Mouse (Mus musculus) ES-E14 (cell line): ENCODE measurements around the gene Lmbr1l.

Experiments
- CHD2 ChIP-seq: IDR thresholded peaks from 2 replicates; pipeline ENCODE4 v1.6.1; 2014; ENCODE audit warnings: mild to moderate bottlenecking, low read depth, low read length, inconsistent platforms
- HCFC1 ChIP-seq: IDR thresholded peaks from 2 replicates; pipeline ENCODE4 v1.6.1; 2012; ENCODE audit warnings: low read length, inconsistent platforms, borderline replicate concordance; ENCODE audit not compliant: insufficient read depth
- MAFK ChIP-seq: IDR thresholded peaks from 2 replicates; pipeline ENCODE4 v1.6.1; 2014; ENCODE audit warnings: mild to moderate bottlenecking, low read depth, low read length, inconsistent platforms; ENCODE audit not compliant: insufficient read depth
- ZC3H11A ChIP-seq: IDR thresholded peaks from 2 replicates; pipeline ENCODE4 v1.6.1; 2012; ENCODE audit warnings: low read depth, mild to moderate bottlenecking, inconsistent platforms, low read length, borderline replicate concordance
- ZNF384 ChIP-seq: IDR thresholded peaks from 2 replicates; pipeline ENCODE4 v1.6.1; 2012; ENCODE audit warnings: low read depth, low read length, inconsistent platforms

DNA sequence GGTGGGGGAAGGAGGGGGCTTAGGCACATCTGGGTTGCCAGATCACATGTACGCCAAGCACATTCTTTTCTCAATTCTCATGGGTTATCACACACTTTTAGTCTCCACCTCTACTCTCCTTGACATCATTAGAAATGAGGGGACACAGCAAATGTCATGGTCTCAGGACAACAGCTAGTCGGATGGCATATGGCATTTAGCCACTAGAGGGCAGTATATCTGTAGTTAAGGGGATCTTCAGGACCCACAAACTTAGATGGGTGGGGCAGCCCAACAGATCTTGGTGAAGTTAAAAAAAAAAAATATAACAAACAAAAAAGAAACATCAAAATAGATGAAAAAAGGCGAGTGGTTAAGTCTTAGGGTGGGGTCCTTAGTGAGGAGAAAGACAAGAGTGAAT, 40.7 kb downstream of the Lmbr1l start:
- TF ChIP-seq MAFK (no peak), CHD2 (no peak), ZC3H11A (no peak), ZNF384 (0 out of 2 replicates have a peak, but pooled peaks have one; percentile 5), HCFC1 (no peak)
